In the genomic region with DNA sequence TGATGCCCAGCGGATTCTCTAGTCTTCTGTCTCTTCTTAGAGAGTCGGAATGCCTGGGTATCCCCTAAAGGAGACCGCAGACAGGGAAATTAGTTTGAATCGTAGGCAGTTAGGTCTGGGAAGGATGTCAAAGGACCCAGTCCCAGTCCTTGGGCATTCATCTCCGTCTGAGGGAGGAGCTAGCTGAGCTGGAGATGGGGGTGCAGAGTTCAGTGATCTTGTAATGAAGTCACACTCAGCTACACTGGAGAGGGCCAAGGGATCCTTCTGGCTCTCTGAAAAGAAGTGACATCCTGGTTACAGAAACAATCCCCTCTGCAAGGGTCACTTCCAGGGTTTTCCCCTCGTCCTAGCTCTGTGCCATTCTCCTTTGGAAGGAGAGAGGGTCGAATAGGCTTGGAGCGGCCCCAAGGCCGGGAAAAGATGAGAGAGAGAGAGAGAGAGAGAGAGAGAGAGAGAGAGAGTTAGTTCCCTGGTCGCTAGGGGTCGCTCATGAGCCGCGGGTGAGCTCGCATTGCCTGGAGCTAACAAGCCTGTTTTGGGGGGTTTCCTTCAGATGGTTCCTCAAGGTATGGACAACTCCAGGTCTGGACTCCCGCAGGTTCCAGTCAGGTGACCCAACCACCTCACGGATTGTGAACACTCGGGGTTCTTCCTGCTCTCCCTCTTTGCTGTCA, we compare ENCODE assay signal across 8 mouse cellular contexts. TPM values are rescaled to one million over a fixed set of nuclear protein-coding genes. Genes with fewer than 3 reads are reported as not detected.
DNase-seq lines count a peak whose midpoint lies in the region; ATAC-seq lines count a peak whose summit lies in the region.

No protein-coding gene starts in this region.

- DNase-seq in Muller cell, postnatal 12 days (ENCODE audit: inconsistent ontology term) = peak; percentile 68
- DNase-seq in c-Kit-negative CD71-positive TER-119-positive erythroid progenitor cells, embryonic 14.5 days (ENCODE audit: low read depth, low spot score) = peak; percentile 22
- DNase-seq in forebrain, embryonic 10.5 days (ENCODE audit: extremely low spot score, low spot score) = peak; percentile 66
- peak; percentile 84 to 89 for DNase-seq in layer of hippocampus, postnatal 25 days (ENCODE audit: extremely low spot score in 1 of 2, low spot score in 1 of 2)
- DNase-seq in lung, postnatal 25 days (ENCODE audit: low spot score) = peak; percentile 23
- peak; percentile 69 for DNase-seq in retina, postnatal 7 days (ENCODE audit: low read depth, low spot score)
- DNase-seq in yolk sac, embryonic 10.5 days (ENCODE audit: low spot score) = peak; percentile 50

- 8% methylated on average over 17 of the region's 17 CpGs for WGBS in forebrain, embryonic 10.5 days
- WGBS in hindbrain, embryonic 13.5 days = 8% methylated on average over 17 of the region's 17 CpGs

- H3K27ac ChIP-seq in forebrain, embryonic 10.5 days = peak overlapping the region; percentile 89
- H3K27ac ChIP-seq in hindbrain, embryonic 13.5 days = peak overlapping the region; percentile 70

- peak overlapping the region; percentile 72 for H3K4me3 ChIP-seq in forebrain, embryonic 10.5 days
- H3K4me3 ChIP-seq in hindbrain, embryonic 13.5 days = peak overlapping the region; percentile 55

- H3K4me1 ChIP-seq in forebrain, embryonic 10.5 days = peaks cover 40% of the 10 kb centered on the region
- H3K4me1 ChIP-seq in hindbrain, embryonic 13.5 days (replicated peaks) = peaks cover 56% of the 10 kb centered on the region

- H3K4me2 ChIP-seq in hindbrain, embryonic 13.5 days = peak overlapping the region; percentile 58

- H3K9ac ChIP-seq in hindbrain, embryonic 13.5 days = peak overlapping the region; percentile 75

- no peaks in the 10 kb centered on the region for H3K9me3 ChIP-seq in forebrain, embryonic 10.5 days
- H3K9me3 ChIP-seq in hindbrain, embryonic 13.5 days = no peaks in the 10 kb centered on the region

- no peaks in the 10 kb centered on the region for H3K36me3 ChIP-seq in forebrain, embryonic 10.5 days (replicated peaks)
- H3K36me3 ChIP-seq in hindbrain, embryonic 13.5 days = no peaks in the 10 kb centered on the region

- ATAC-seq in hindbrain, embryonic 13.5 days (ENCODE audit: low FRiP score) = no peak

- peaks cover 49% of the 10 kb centered on the region for H3K27me3 ChIP-seq in forebrain, embryonic 10.5 days (ENCODE audit: poor library complexity, severe bottlenecking)
- peaks cover 18% of the 10 kb centered on the region for H3K27me3 ChIP-seq in hindbrain, embryonic 13.5 days

RNA-seq across cellular contexts. Expression of a gene that starts 1.0 kb away (rescaled TPM):
- polyA plus RNA-seq in forebrain, embryonic 10.5 days (2016; fragmentation: Nextera tagmentation; extraction: Ambion mirVana) = 0.92 and 0.93 TPM in 2 replicates
- polyA plus RNA-seq in hindbrain, embryonic 13.5 days (2015; fragmentation: Nextera tagmentation; extraction: Ambion mirVana) = 21.4 and 22.1 TPM in 2 replicates
- total RNA-seq in layer of hippocampus, postnatal 25 days (2021) = 100 to 1,000 TPM; 366 to 382 TPM

RNA-seq across cellular contexts. Expression of a gene that starts 21.1 kb away (rescaled TPM):
- 0.45 TPM in 1 of 2 replicates, not detected in the other for polyA plus RNA-seq in forebrain, embryonic 10.5 days (2016; fragmentation: Nextera tagmentation; extraction: Ambion mirVana)
- 23.8 and 25.2 TPM in 2 replicates for polyA plus RNA-seq in hindbrain, embryonic 13.5 days (2015; fragmentation: Nextera tagmentation; extraction: Ambion mirVana)
- 1 to 10 TPM; 1.5 to 1.8 TPM for total RNA-seq in layer of hippocampus, postnatal 25 days (2021)

RNA-seq across cellular contexts. Expression of a gene that starts 50.1 kb away (rescaled TPM):
- polyA plus RNA-seq in forebrain, embryonic 10.5 days (2016; fragmentation: Nextera tagmentation; extraction: Ambion mirVana) = 16.0 and 16.6 TPM in 2 replicates
- polyA plus RNA-seq in hindbrain, embryonic 13.5 days (2015; fragmentation: Nextera tagmentation; extraction: Ambion mirVana) = 13.1 and 13.9 TPM in 2 replicates
- total RNA-seq in layer of hippocampus, postnatal 25 days (2021) = 10 to 100 TPM; 23.3 to 29.1 TPM

Comparison
In these comparisons a context has a peak if more than half of its experiments do, and no peak if none do; other contexts are left out.
1. DNase-seq: peak in every context shown above with its lines; median percentile 86 in layer of hippocampus, postnatal 25 days; 69 in retina, postnatal 7 days; 68 in Muller cell, postnatal 12 days; 66 in forebrain, embryonic 10.5 days; 50 in yolk sac, embryonic 10.5 days; 23 in lung, postnatal 25 days; 22 in c-Kit-negative CD71-positive TER-119-positive erythroid progenitor cells, embryonic 14.5 days.
2. RNA of a gene that starts 1.0 kb away (polyA plus RNA-seq): 21.4 to 22.1 TPM in hindbrain, embryonic 13.5 days; 0.92 to 0.93 TPM in forebrain, embryonic 10.5 days; every median in the first group is over 10 times any median in the second.
3. RNA of a gene that starts 21.1 kb away (polyA plus RNA-seq): 23.8 to 25.2 TPM in hindbrain, embryonic 13.5 days; 0.45 TPM in forebrain, embryonic 10.5 days; every median in the first group is over 10 times any median in the second.